Mouse (Mus musculus) heart, adult 8-10 months (tissue): ENCODE measurements around the gene Mxra8. TPM values are rescaled to one million over a fixed set of nuclear protein-coding genes. Genes with fewer than 3 reads are reported as not detected.

ENCODE experiments used
- DNase-seq: peaks from one replicate; pipeline ENCODE4 v3.0.0; 2022; ENCODE audit warnings: low spot score
- total RNA-seq, 4 experiments: library from RNA; stranded (reverse); gene quantifications; 2 replicates each; pipeline ENCODE4 v1.2.4; 2022

The Mxra8 gene
- total RNA-seq: 10 to 100 TPM; 19.7 to 30.4 (median 24.4) TPM

- DNase-seq: peak; percentile 89
These were observed at the start of gene Mxra8 for GRCm38 (mm10) chr4:155839483-155839910. Mxra8 (plus strand) TSS chr4:155839680.

- no peak for DNase-seq
These were observed 49.4 kb upstream of the Mxra8 start, which contains the start of gene Ankrd65 for GRCm38 (mm10) chr4:155790021-155790489. Ankrd65 (plus strand) TSS chr4:155790439.

- DNase-seq: no peak
These were observed 48.8 kb upstream of the Mxra8 start for GRCm38 (mm10) chr4:155790650-155791161.

- no peak for DNase-seq
These were observed 48.1 kb upstream of the Mxra8 start for GRCm38 (mm10) chr4:155791240-155791933.

GRCm38 (mm10) chr4:155793730-155794129 is 45.8 kb upstream of the Mxra8 start:
- no peak for DNase-seq

- DNase-seq: no peak
These were observed 37.4 kb upstream of the Mxra8 start for GRCm38 (mm10) chr4:155802075-155802474.

- no peak for DNase-seq
These were observed 36.6 kb upstream of the Mxra8 start, which contains the start of gene Mrpl20 for GRCm38 (mm10) chr4:155802741-155803339. Mrpl20 (plus strand) TSS chr4:155802878.

GRCm38 (mm10) chr4:155803340-155804041 is 36.0 kb upstream of the Mxra8 start:
- peak; percentile 94 for DNase-seq

- DNase-seq: no peak
These were observed 31.6 kb upstream of the Mxra8 start for GRCm38 (mm10) chr4:155807841-155808240.

- peak; percentile 92 for DNase-seq
These were observed 27.4 kb upstream of the Mxra8 start, which contains the start of gene Ccnl2 for GRCm38 (mm10) chr4:155811929-155812664. Ccnl2 (plus strand) TSS chr4:155812489.

GRCm38 (mm10) chr4:155812665-155813181 is 26.8 kb upstream of the Mxra8 start:
- no peak for DNase-seq

GRCm38 (mm10) chr4:155817533-155817932 is 21.9 kb upstream of the Mxra8 start:
- no peak for DNase-seq

GRCm38 (mm10) chr4:155821025-155821424 is 18.5 kb upstream of the Mxra8 start:
- no peak for DNase-seq

GRCm38 (mm10) chr4:155823443-155823842 is 16.0 kb upstream of the Mxra8 start:
- no peak for DNase-seq

GRCm38 (mm10) chr4:155829866-155830265 is 9.6 kb upstream of the Mxra8 start:
- no peak for DNase-seq

- no peak for DNase-seq
These were observed 8.9 kb upstream of the Mxra8 start for GRCm38 (mm10) chr4:155830596-155830995.

- peak; percentile 91 for DNase-seq
These were observed 8.2 kb upstream of the Mxra8 start, which contains the start of gene Aurkaip1 for GRCm38 (mm10) chr4:155831205-155831766. Aurkaip1 (plus strand) TSS chr4:155831272.

GRCm38 (mm10) chr4:155831831-155832230 is 7.6 kb upstream of the Mxra8 start:
- DNase-seq: no peak

- no peak for DNase-seq
These were observed 7.2 kb upstream of the Mxra8 start for GRCm38 (mm10) chr4:155832321-155832720.

- no peak for DNase-seq
These were observed 6.2 kb upstream of the Mxra8 start for GRCm38 (mm10) chr4:155833234-155833633.

- peak; percentile 89 for DNase-seq
These were observed 5.6 kb upstream of the Mxra8 start for GRCm38 (mm10) chr4:155833836-155834235.
